Mouse (Mus musculus): ENCODE measurements around the gene Dazap1.

- TF ChIP-seq CTCF (conservative IDR thresholded peaks at IDR 0.05; ENCODE audit: insufficient read depth, insufficient read length, low read depth, low read length) = no peak
- no peak for TF ChIP-seq POLR2A (IDR thresholded peaks at IDR 0.05; ENCODE audit: low read depth, low read length)
These were observed 883 bp downstream of the Dazap1 start for GRCm38 (mm10) chr10:80262169-80262568.

All from kidney, adult 2 months (tissue).